Mouse (Mus musculus) bone marrow, adult 2 months (tissue): ENCODE measurements around the gene Tmem160. TPM values are rescaled to one million over a fixed set of nuclear protein-coding genes. Genes with fewer than 3 reads are reported as not detected.
A peak's percentile ranks its signal among the peaks of the same experiment; 100 is the strongest.

Experiments used
- H3K27ac ChIP-seq: fragments of 200-500 bp; 2 replicates; pipeline ENCODE4 v1.5.1; 2012; ENCODE audit warnings: low read depth, mild to moderate bottlenecking, control low read depth, inconsistent platforms, low read length; ENCODE audit not compliant: control insufficient read depth, poor library complexity, insufficient read depth
- H3K4me1 ChIP-seq: fragments of 200-500 bp; 2 replicates; pipeline ENCODE4 v1.6.1; 2011; ENCODE audit warnings: low read length; ENCODE audit not compliant: control insufficient read depth, insufficient read depth
- H3K4me3 ChIP-seq: fragments of 200-500 bp; replicated peaks from 2 replicates; pipeline ENCODE3; 2011; ENCODE audit warnings: mild to moderate bottlenecking, low read depth, low read length, control low read depth; ENCODE audit not compliant: control insufficient read depth
- CTCF ChIP-seq: fragments of 200-500 bp; IDR thresholded peaks from 2 replicates; pipeline ENCODE4 v1.5.1; 2011; ENCODE audit warnings: low read length, control low read depth; ENCODE audit not compliant: control insufficient read depth, insufficient read depth
- POLR2A ChIP-seq: fragments of 200-500 bp; IDR thresholded peaks from 2 replicates; pipeline ENCODE4 v1.6.1; 2011; ENCODE audit warnings: low read depth, mild to moderate bottlenecking, control low read depth, low read length, borderline replicate concordance; ENCODE audit not compliant: control insufficient read depth
- WGBS: fragments of 180-500 bp; shearing (Covaris S2); methylation state at CpG from one replicate; pipeline ENCODE4 v1.1.7; 2018; 5-methylcytosine and 5-hydroxymethylcytosine counted together
- polyA plus RNA-seq: library from polyadenylated mRNA; stranded (reverse); fragments of >200 nt; gene quantifications from 2 replicates; pipeline ENCODE4 v1.2.4, GENCODE M21; 2011; ENCODE audit warnings: low replicate concordance; ENCODE audit not compliant: missing spikeins, insufficient read depth, insufficient read length

Tmem160 gene
- polyA plus RNA-seq, 1 experiment, result 45.2 TPM

DNA sequence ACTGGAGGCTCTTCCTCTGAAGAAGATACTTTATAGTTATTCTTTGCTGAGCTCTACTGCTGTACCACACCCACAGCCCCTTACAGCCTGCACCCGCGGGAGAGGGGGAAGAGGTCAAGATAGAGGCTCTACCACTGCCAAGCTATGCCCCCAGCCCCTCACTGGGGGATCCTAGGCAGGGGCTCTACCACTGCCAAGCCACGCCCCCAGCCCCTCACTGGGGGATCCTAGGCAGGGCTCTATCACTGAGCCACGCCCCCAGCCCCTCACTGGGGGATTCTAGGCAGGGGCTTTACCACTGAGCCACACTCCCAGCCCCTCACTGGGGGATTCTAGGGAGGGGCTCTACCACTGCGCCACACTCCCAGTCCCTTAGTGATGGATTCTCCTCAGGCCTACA lies 3.7 kb downstream of the Tmem160 start:
- TF ChIP-seq CTCF (no peak), POLR2A (no peak)
- no peak overlapping the region for H3K4me3 ChIP-seq
- H3K4me1 ChIP-seq, result peaks cover 2% of the 10 kb centered on the region; the same call in 1 of the 2 replicates
- 79% methylated on average over 5 of the region's 5 CpGs for WGBS
- no peak overlapping the region for H3K27ac ChIP-seq

DNA sequence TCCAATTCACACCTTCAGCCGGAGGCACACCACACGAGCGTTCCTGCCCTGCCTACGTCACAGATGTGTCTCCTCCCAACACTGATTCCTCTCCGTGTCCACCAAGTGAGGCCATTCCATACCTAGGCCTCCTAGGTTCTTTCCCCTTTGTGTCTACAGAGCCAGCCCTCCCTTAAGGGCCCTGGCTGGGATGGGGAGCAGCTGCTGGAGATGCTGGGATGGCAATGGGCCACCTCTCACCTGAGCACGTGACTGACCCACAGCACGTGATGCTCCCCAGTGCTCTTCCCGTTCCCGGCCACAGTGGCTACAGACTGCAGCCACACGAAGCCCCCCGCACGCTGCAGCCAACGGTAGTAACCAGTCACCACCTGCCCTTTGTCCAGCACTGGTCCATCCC lies 8.0 kb downstream of the Tmem160 start:
- WGBS, result 49% methylated on average over 13 of the region's 13 CpGs
- H3K4me1 ChIP-seq, result no peaks in the 10 kb centered on the region
- H3K4me3 ChIP-seq, result no peak overlapping the region
- H3K27ac ChIP-seq, result no peak overlapping the region
- TF ChIP-seq POLR2A (no peak), CTCF (no peak)

DNA sequence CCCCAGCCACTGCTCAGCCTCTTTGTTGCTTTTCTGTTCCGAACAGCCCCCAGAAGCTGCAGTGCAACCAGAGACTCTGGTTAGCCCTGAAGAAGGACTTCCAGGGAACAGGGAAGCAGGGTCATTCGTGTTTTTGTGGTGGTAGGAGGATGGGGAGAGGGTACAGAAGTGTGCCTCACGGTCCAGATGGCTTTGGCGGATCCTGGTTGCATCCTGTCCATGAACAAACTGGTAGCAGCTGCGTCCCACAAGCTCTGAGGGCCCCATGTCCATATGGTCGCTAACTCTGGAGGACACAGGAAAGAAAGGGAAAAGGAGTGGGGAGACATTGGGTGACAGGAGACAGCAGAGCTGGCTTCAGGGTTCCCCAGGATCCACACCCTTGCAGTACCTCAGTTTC lies 8.6 kb downstream of the Tmem160 start:
- WGBS, result 55% methylated on average over 6 of the region's 6 CpGs
- Histone ChIP-seq H3K27ac (no peak overlapping the region), H3K4me1 (no peaks in the 10 kb centered on the region), H3K4me3 (no peak overlapping the region)
- TF ChIP-seq POLR2A, result no peak
- TF ChIP-seq CTCF, result no peak

DNA sequence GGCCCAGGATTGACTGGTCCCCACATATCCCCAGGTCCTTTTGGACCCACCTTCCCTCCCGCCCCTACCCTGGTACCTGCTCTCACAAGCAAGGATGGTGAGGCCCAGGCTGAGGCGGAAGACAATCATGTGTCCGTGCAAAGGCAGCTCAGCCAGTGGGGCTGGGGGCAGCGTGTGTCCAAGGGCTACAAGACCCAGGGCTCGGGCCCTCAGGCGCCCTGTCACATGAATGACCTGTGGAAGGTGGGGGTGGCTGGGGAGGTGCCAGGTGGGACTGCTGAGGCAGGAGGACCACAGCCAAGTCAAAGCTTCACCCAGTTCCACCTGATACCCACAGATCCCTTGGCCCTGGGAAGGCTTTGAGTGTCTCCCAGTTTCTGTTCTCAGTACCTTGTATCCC lies 9.1 kb downstream of the Tmem160 start:
- 75% methylated on average over 6 of the region's 6 CpGs for WGBS
- no peak overlapping the region for H3K27ac ChIP-seq
- H3K4me1 ChIP-seq, result no peaks in the 10 kb centered on the region
- no peak for TF ChIP-seq POLR2A
- no peak for TF ChIP-seq CTCF
- no peak overlapping the region for H3K4me3 ChIP-seq

GRCm38 (mm10) chr7:16463214-16463613 lies 10.6 kb downstream of the Tmem160 start:
- TF ChIP-seq CTCF, result peak; percentile 93
- peak; percentile 35; the same call in 1 of the 2 replicates for TF ChIP-seq POLR2A
- WGBS, result 2% methylated on average over 14 of the region's 14 CpGs
- Histone ChIP-seq H3K27ac (no peak overlapping the region), H3K4me1 (no peaks in the 10 kb centered on the region), H3K4me3 (no peak overlapping the region)

DNA sequence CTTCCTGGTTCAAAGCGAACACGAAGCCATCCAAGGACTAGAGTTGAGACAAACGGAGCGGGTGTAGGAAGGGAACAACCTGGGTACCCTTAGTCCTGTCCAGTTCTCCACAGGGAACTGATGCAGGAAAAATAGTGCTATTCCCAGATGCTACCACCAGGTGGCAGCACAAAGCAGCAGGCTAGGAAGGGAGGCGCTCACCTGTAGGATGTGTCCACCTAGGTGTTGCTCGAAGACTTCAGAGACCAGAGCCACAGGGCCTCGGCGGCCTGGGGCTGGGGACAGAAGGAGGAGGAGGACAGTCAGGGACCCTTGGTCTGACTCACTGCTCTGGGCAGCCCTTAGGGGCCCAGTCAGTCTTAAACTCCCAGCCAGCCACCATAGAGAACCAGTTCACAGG lies 12.6 kb downstream of the Tmem160 start:
- Histone ChIP-seq H3K4me3 (no peak overlapping the region), H3K4me1 (no peaks in the 10 kb centered on the region), H3K27ac (no peak overlapping the region)
- 3% methylated on average over 8 of the region's 8 CpGs for WGBS
- TF ChIP-seq CTCF (peak; percentile 93), POLR2A (no peak; the same call in 1 of the 2 replicates)

DNA sequence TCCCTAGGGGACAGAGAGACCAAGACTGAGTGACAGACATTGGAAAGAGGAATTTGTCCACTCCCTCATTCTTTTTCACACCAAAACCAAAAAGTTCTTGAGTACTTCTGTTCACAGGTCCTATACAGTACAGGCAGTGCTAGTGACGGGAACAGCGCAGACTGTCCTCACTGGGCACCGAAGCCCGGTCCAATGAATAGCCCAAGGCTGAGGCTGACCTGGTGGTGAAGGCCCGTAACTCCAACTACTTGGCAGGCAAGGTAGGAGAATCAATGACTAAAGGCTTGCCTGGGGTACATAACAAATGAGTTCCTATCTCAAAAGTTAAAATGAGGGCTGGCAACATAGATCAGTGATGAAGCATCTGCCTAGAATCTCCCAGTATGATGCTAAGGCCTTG lies 13.0 kb downstream of the Tmem160 start:
- Histone ChIP-seq H3K4me3 (no peak overlapping the region), H3K27ac (no peak overlapping the region), H3K4me1 (no peaks in the 10 kb centered on the region)
- 89% methylated on average over 5 of the region's 5 CpGs for WGBS
- TF ChIP-seq POLR2A (no peak), CTCF (no peak)

- TF ChIP-seq POLR2A, result no peak
- TF ChIP-seq CTCF, result peak; percentile 46; the same call in 1 of the 2 replicates
- Histone ChIP-seq H3K27ac (no peak overlapping the region), H3K4me3 (no peak overlapping the region), H3K4me1 (no peaks in the 10 kb centered on the region)
- 57% methylated on average over 4 of the region's 4 CpGs for WGBS
These were observed 14.0 kb downstream of the Tmem160 start for GRCm38 (mm10) chr7:16466565-16466964.

- Histone ChIP-seq H3K27ac (no peak overlapping the region), H3K4me1 (no peaks in the 10 kb centered on the region), H3K4me3 (no peak overlapping the region)
- TF ChIP-seq POLR2A (no peak), CTCF (no peak)
- 46% methylated on average over 5 of the region's 5 CpGs for WGBS
These were observed 15.5 kb downstream of the Tmem160 start for GRCm38 (mm10) chr7:16468115-16468514.
